Mouse (Mus musculus) G1E-ER4 (cell line): ENCODE measurements around the gene Prkab1. TPM values are rescaled to one million over a fixed set of nuclear protein-coding genes. Genes with fewer than 3 reads are reported as not detected.

ENCODE experiments used
- GATA1 ChIP-seq: IDR thresholded peaks from one replicate; pipeline ENCODE4 v1.8.0; 2012; ENCODE audit warnings: low read length, inconsistent platforms
- polyA plus RNA-seq: library from polyadenylated mRNA; stranded (reverse); fragments of >175 nt; gene quantifications from 2 replicates; pipeline ENCODE4 v1.2.3, GENCODE M21; 2012

The Prkab1 gene
- polyA plus RNA-seq = 432 and 434 TPM in 2 replicates

- no peak for TF ChIP-seq GATA1
Measured at GRCm38 (mm10) chr5:116024327-116024739, at the start of gene Prkab1. Gene Prkab1, minus strand, starts transcription at chr5:116024508.

DNA sequence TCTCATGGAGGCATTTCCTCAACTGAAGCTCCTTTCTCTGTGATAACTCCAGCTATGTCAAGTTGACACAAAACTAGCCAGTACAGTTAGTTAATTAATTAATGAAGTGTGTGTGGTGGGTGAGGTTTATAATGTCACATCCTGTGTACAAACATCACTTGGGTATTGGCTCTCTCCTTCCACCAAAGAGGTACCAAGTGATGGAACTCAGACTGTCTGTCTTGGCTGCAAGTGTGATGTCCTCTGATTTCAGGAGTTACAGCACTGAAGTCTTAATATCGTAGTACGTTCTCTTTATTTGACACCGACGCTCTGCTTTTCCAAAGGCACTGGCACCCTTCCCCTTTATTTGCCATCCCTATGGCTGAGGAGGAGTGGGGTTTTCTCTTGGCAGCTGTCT, 45.3 kb upstream of the Prkab1 start:
- TF ChIP-seq GATA1 = no peak

DNA sequence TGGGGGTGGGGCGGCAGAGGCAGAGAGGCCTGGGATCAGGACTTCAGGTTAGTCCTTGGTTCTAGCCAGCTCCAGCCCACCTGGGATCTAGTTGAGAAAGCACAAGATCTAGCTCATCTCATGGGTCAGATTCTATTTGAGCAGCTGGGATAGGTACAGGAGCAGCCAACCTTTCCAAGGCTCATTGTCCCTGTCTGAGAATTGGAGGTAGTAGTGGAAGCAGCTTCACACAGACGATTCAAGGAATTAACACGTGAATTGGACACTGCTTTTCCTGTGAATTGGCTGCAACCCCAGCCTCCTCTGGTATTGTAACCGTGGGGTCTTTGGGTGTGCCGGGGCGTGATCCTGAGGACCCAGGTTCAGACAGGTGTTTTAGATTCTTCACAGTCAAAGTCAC, 28.5 kb upstream of the Prkab1 start:
- TF ChIP-seq GATA1 = no peak

GRCm38 (mm10) chr5:116052171-116052570, 27.9 kb upstream of the Prkab1 start:
- TF ChIP-seq GATA1 = no peak

GRCm38 (mm10) chr5:116049821-116050220, 25.5 kb upstream of the Prkab1 start:
- no peak for TF ChIP-seq GATA1

- TF ChIP-seq GATA1 = no peak
Measured at GRCm38 (mm10) chr5:116048321-116048720, 24.0 kb upstream of the Prkab1 start.

- TF ChIP-seq GATA1 = no peak
Measured at GRCm38 (mm10) chr5:116046246-116046645, 21.9 kb upstream of the Prkab1 start.

GRCm38 (mm10) chr5:116045581-116045980, 21.3 kb upstream of the Prkab1 start:
- no peak for TF ChIP-seq GATA1

DNA sequence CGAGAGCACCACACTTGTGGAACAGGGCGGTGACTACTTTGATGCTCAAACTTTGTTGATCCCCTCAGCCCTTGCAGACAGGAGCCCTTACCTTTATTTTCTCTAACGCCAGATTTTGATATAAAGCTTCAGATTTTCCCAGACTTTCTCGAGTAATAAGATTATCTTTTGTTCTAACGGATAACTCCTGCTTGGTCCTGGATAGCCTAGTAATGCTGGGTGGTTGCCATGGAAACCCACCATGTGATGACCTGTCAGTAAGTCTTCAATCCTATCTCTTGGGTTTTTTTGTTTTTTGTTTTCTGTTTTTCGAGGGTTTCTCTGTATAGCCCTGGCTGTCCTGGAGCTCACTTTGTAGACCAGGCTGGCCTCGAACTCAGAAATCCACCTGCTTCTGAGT, 17.9 kb upstream of the Prkab1 start:
- no peak for TF ChIP-seq GATA1

DNA sequence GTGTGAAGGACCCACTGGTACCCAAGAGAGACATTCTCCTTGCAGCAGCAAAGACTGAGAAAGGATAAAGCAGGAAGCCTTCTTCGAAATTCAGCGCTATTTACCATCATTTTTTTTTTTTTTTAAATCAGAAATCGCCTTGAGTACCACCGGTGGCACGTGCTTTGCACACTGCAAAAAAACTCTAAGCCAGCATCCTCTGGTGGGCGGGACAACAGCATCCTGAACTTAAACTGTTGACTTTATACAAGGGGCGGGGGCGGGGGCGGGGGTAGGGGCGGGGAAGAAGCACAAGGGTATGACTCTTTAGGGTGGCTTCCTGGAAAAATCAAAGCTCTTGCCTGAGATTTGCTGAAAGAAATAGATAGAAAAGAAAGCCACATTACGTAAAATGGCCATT, 15.4 kb upstream of the Prkab1 start:
- no peak for TF ChIP-seq GATA1

GRCm38 (mm10) chr5:116037731-116038130, 13.4 kb upstream of the Prkab1 start:
- TF ChIP-seq GATA1 = no peak

DNA sequence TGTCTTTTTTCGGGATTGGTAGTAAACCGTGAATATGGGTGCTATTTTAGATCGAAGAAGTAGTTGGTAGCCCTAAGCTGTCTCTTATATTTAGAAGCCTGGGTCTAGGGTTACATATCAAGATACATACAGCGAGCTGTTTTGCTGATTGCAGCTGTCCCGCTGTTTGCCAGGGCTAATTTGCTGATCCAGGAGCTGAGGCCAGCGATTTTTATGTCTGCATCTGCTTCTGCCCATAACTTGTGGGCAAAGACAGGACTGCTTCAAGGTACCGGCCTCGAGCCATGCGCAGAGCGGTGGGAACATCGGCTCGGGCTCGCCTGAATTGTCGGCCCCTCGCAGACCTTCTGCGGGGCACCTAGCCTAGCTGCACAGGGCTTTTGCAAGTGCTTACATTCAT, 12.2 kb upstream of the Prkab1 start:
- TF ChIP-seq GATA1 = no peak

DNA sequence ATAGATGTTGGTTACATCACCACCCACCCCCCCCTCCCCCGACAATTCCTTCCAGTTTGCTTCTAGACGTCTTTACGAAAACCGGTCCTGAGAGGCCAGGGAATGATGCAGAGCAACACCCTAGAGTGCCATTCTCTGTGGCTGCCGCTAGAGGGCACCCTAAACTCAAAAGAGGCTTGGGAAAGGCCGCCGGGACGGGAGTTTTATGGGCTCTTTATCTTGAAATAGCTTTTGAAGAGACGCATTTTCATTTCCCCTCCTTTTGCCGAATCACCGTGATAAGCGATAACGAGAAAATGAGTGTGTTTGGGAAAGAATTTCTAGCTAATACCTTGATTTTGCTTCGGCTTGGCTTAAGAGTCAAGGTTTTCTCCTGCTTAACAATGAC, 6.9 kb upstream of the Prkab1 start:
- TF ChIP-seq GATA1 = peak; percentile 65

DNA sequence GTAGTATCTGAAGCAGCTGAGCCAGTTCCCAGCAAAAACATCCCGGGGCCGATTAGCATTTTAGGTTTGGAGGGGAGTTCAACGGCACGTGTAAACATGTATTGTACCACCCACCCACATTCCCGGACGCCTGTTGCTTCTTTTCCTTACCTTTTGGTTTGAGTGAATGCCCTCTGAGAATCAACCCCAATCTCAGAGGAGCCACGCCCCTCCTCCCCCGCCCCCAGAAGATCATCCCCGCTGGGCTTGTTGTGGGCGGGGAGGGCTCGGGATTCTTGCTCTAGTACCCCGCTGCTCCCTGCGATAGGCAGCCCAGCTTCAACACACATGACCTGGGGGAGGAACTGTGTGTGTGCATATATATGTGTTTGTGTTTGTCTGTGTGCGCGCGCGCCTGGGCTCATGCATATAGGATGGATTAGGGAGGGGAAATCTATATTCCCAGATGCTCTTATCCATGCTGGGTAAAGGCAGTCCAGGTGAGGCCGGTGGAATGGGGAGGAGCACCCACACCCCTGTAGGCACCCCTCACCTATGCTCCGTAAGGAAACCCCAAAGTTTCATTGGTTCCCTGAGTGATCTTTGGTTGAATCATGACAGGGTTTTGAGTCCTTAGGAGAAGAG, 6.4 kb upstream of the Prkab1 start:
- no peak for TF ChIP-seq GATA1

DNA sequence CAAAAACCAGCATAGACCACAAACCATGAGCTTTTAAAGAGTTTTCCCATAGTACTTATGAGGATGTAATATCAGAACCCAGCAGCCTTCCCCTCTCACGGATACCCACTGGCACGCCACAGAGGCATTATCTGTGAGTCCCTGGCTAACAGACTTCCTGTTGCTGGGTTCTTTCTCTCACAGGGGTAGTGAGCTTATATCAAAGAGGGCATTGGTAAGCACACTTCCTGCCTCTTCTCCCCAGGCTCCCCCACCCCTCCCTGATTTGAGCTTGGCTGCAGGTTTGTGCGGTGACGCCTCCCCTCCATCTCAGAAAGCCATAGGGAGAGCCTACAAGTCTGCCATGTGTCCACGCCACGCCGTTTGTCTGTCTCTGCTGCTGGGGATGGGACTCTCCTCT, 4.8 kb upstream of the Prkab1 start:
- peak; percentile 64 for TF ChIP-seq GATA1

DNA sequence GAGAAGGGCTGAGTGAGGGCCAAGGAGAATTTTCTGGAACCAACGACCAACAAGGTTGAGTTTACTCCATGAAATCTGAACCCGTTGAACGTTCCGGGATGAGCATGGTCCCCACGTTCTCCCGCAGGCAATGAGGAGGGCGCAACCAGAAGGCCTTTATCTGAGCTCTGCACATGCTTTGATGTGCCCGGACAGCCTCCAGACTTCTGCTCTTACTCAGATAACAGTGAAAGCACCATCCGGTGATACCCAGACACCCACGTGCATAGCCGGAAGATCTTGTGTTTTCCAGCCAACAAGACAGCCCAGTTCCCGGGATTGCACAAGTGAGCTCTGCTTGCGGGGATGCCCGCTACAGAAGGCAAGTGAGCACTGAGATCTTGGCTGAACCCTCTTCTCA, 2.3 kb upstream of the Prkab1 start:
- TF ChIP-seq GATA1 = peak; percentile 91

DNA sequence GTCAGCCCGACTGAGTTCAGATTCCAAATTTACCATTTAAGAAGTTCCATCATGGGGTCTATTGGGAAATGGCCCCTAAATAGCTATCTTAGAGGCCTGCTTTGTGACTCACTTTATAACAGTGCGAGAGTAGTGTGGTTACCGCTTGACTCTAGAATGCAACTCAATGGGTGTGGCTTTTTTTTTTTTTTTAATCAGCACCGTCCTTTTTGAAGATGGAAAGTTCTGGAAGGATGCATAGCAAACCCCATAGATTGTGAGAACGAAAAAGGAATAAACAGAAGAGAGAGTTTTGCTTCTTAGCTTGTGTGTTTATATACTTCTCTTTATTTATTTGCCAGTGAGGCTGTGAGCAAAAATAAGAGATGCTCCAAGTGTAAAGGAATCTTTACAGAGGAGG, 1.8 kb upstream of the Prkab1 start:
- no peak for TF ChIP-seq GATA1

- TF ChIP-seq GATA1 = no peak
Measured at GRCm38 (mm10) chr5:116023821-116024284, 455 bp downstream of the Prkab1 start.
